ENCODE assay signal across 8 mouse cellular contexts in the genomic region with DNA sequence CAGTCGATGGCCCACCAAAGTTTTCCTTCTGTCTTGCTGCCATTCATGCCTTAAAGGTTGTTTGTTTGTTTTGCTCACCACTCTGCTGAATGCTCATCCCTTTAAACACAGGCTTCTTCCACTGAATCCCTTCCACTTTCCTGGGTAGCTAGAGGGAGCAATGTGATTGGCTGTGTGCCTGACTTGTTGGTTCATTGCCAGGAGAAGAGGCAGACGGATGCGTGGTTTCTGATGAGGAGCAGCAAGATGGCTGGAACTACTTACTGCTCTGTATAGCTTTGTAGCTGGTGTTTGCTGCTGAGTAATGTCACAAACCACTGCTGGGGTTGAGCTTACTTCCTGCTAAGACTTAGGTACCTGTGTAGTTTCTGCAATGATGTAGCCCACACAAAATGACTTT.
A peak's percentile ranks its signal among the peaks of the same experiment; 100 is the strongest.
DNase-seq lines count a peak whose midpoint lies in the region; ATAC-seq and TF ChIP-seq lines count a peak whose summit lies in the region.

No protein-coding gene starts in this region.

- WGBS in kidney, embryonic 15.5 days = 72% methylated on average over 3 of the region's 3 CpGs
- WGBS in cerebellum, adult 2 months = 28% methylated on average over 3 of the region's 3 CpGs

- H3K4me3 ChIP-seq in kidney, embryonic 15.5 days (replicated peaks) = no peak overlapping the region
- H3K4me3 ChIP-seq in cerebellum, adult 2 months (replicated peaks; ENCODE audit: insufficient read depth, low read depth, low read length) = no peak overlapping the region

- H3K4me2 ChIP-seq in kidney, embryonic 15.5 days = no peak overlapping the region

- peaks cover 17% of the 10 kb centered on the region for H3K4me1 ChIP-seq in kidney, embryonic 15.5 days
- no peaks in the 10 kb centered on the region for H3K4me1 ChIP-seq in cerebellum, adult 2 months (ENCODE audit: control insufficient read depth, insufficient read depth, low read length)

- H3K27me3 ChIP-seq in kidney, embryonic 15.5 days = no peaks in the 10 kb centered on the region
- no peaks in the 10 kb centered on the region for H3K27me3 ChIP-seq in cerebellum, adult 2 months (ENCODE audit: control insufficient read depth, insufficient read depth, low read length)

- H3K27ac ChIP-seq in kidney, embryonic 15.5 days = no peak overlapping the region
- H3K27ac ChIP-seq in cerebellum, adult 2 months (ENCODE audit: insufficient read depth, low read length) = no peak overlapping the region

- H3K9me3 ChIP-seq in kidney, embryonic 15.5 days (replicated peaks) = no peaks in the 10 kb centered on the region

- TF ChIP-seq POLR2A in cerebellum, adult 2 months (IDR thresholded peaks at IDR 0.05; ENCODE audit: borderline replicate concordance, insufficient read depth, low read length) = no peak

- H3K36me3 ChIP-seq in kidney, embryonic 15.5 days = no peaks in the 10 kb centered on the region

- TF ChIP-seq CTCF in cerebellum, adult 2 months (IDR thresholded peaks at IDR 0.05; ENCODE audit: borderline replicate concordance, insufficient read depth, low read depth, low read length) = no peak

- no peak for ATAC-seq in cerebellum, adult (ENCODE audit: insufficient number of reproducible peaks, low FRiP score, low TSS enrichment)
- no peak for ATAC-seq in kidney, embryonic 15.5 days (replicated peaks; ENCODE audit: low FRiP score)

- DNase-seq in cerebellum, adult 11-12 months = peak; percentile 22
- peak; percentile 36 for DNase-seq in kidney, postnatal 14 days
- DNase-seq in cerebellum, adult 2 months = peak; percentile 50 to 51
- DNase-seq in layer of hippocampus, postnatal 14 days (ENCODE audit: low spot score in 2 of 2) = peak; percentile 41 to 47
- DNase-seq in thymus, postnatal 14 days = no peak
- DNase-seq in spleen, adult 18-20 months = no peak

- H3K9ac ChIP-seq in kidney, embryonic 15.5 days = no peak overlapping the region

Comparison
In these comparisons a context has a peak if more than half of its experiments do, and no peak if none do; other contexts are left out.
1. DNase-seq: peak in cerebellum, adult 11-12 months (single experiment), kidney, postnatal 14 days (single experiment), cerebellum, adult 2 months (2 of 2) and layer of hippocampus, postnatal 14 days (2 of 2); none in thymus, postnatal 14 days (single experiment) and spleen, adult 18-20 months (0 of 2).